Mouse (Mus musculus) spleen, adult 2 months (tissue): ENCODE data around the gene Rsrc1.

Experiments
- CTCF ChIP-seq: fragments of 200-500 bp; IDR thresholded peaks from 2 replicates; pipeline ENCODE4 v1.5.1; 2011; ENCODE audit warnings: mild to moderate bottlenecking, inconsistent platforms; ENCODE audit not compliant: insufficient read depth, insufficient read length, insufficient replicate concordance; ENCODE audit errors: extremely low read depth
- POLR2A ChIP-seq: fragments of 200-500 bp; IDR thresholded peaks from 2 replicates; pipeline ENCODE4 v1.6.1; 2011; ENCODE audit warnings: low read depth, low read length, inconsistent platforms

DNA sequence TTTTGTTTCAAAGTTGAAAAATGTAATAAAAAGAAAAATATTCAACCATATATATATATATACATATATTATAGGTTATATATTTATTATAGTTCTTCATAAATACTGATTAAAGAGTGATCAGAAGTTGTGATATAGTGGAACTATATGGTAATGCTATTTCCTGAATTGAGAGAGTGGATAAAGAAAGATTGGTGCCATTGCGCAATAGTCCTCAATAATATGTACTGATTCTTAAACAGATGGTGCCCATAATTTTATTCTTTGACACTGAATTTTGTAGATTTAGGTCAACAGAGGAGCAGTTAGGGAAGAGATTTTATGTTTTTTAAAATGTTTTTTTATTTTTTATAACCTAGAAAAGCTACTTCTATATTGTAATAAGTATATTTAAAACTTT lies 165.1 kb downstream of the Rsrc1 start:
- no peak for TF ChIP-seq CTCF
- no peak for TF ChIP-seq POLR2A
